Mouse (Mus musculus) midbrain, embryonic 14.5 days (tissue): ENCODE measurements around the gene Mnd1. TPM values are rescaled to one million over a fixed set of nuclear protein-coding genes. Genes with fewer than 3 reads are reported as not detected.

Experiments used
- ATAC-seq: fragments of 200-750 bp; cut with Nextera tagmentation; 2 replicates; pipeline ENCODE4 v1.8.0; 2017; ENCODE audit warnings: moderate number of reproducible peaks, moderate library complexity; ENCODE audit not compliant: low FRiP score, low TSS enrichment
- DNase-seq: peaks from one replicate; pipeline ENCODE4 v3.0.0-alpha.2; 2015
- H3K27ac ChIP-seq: fragments of 300-500 bp; sonication (generic); replicated peaks from 2 replicates; pipeline ENCODE4 v1.5.1; 2014; ENCODE audit warnings: mild to moderate bottlenecking, low read depth, low read length, moderate library complexity
- H3K27me3 ChIP-seq: fragments of 300-500 bp; sonication (generic); 2 replicates; pipeline ENCODE4 v1.6.1; 2014; ENCODE audit warnings: low read length, control low read depth, mixed read lengths; ENCODE audit not compliant: control insufficient read depth, insufficient read depth
- H3K36me3 ChIP-seq: fragments of 300-500 bp; sonication (generic); 2 replicates; pipeline ENCODE4 v1.6.1; 2014; ENCODE audit warnings: low read length, control low read depth; ENCODE audit not compliant: control insufficient read depth, insufficient read depth
- H3K4me1 ChIP-seq: fragments of 300-500 bp; sonication (generic); 2 replicates; pipeline ENCODE4 v1.6.1; 2014; ENCODE audit warnings: mild to moderate bottlenecking, antibody characterized with exemption, low read length, control low read depth; ENCODE audit not compliant: control insufficient read depth, insufficient read depth
- H3K4me2 ChIP-seq: fragments of 300-500 bp; sonication (generic); 2 replicates; pipeline ENCODE4 v1.6.1; 2014; ENCODE audit warnings: mild to moderate bottlenecking, low read length, moderate library complexity
- H3K4me3 ChIP-seq: fragments of 300-500 bp; sonication (generic); replicated peaks from 2 replicates; pipeline ENCODE4 v1.5.1; 2014; ENCODE audit warnings: low read depth, low read length
- H3K9ac ChIP-seq: fragments of 300-500 bp; sonication (generic); replicated peaks from 2 replicates; pipeline ENCODE4 v1.6.1; 2014; ENCODE audit warnings: mild to moderate bottlenecking, low read length, moderate library complexity
- H3K9me3 ChIP-seq: fragments of 300-500 bp; sonication (generic); 2 replicates; pipeline ENCODE4 v1.6.1; 2016; ENCODE audit warnings: low read length, control low read depth, mixed read lengths; ENCODE audit not compliant: control insufficient read depth
- WGBS: fragments of 180-500 bp; shearing (Covaris S2); extraction: QIAGEN DNeasy Blood & Tissue Kit; methylation state at CpG from one replicate; pipeline ENCODE4 v1.1.7; 2014; 5-methylcytosine and 5-hydroxymethylcytosine counted together
- polyA plus RNA-seq: library from polyadenylated mRNA; unstranded; fragments of >200 nt; fragmentation: Nextera tagmentation; extraction: Ambion mirVana; gene quantifications from 2 replicates; pipeline ENCODE4 v1.2.1, GENCODE M21; 2014

The Mnd1 gene
- polyA plus RNA-seq, 1 experiment from 2014 or later, result 1.2 TPM

DNA sequence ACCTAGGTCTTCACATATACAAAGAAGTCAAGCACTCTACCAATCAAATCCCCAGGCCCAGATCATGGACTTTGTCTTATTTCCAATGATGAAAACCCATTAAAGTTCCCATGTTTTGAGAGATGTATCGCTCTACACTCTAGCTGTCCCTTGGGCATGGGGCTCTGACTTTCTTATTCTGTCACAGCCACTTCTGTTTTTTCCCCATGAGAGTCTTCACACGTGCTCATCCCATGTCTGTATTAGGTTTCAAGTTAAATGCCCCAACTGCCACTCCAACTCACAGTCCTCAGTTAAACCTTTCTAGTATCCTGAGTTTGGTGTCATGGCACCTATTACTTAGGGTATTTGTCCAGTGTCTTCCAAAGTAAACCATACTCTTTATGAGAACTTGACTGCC lies 80.8 kb downstream of the Mnd1 start:
- Histone ChIP-seq H3K9me3 (no peaks in the 10 kb centered on the region), H3K4me3 (no peak overlapping the region), H3K27ac (no peak overlapping the region), H3K9ac (no peak overlapping the region), H3K36me3 (no peaks in the 10 kb centered on the region), H3K27me3 (no peaks in the 10 kb centered on the region), H3K4me1 (no peaks in the 10 kb centered on the region), H3K4me2 (no peak overlapping the region)
- ATAC-seq (no peak), DNase-seq (no peak)
- 82% methylated on average over 2 of the region's 2 CpGs for WGBS

DNA sequence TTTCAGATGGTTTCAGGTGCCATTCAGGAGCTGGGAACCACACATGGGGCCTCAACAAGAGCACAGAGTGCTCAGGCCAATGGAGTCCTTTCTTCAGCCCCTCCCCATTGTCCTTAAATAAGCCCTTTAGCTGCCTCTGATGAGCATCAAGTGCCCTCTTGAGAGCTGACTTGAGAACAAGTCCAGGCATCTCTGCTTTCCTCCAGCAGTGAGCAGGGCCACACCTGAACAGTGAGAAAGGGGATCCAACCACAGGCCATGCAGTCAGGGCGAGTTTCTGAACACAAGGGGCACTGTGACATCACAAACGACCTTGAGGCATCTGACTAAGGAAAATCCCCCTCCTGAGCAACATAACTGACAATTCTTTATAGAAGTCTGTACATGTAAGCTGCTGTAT lies 83.9 kb downstream of the Mnd1 start:
- Histone ChIP-seq H3K9me3 (no peaks in the 10 kb centered on the region), H3K4me2 (no peak overlapping the region), H3K27ac (no peak overlapping the region), H3K4me3 (no peak overlapping the region), H3K4me1 (no peaks in the 10 kb centered on the region), H3K9ac (no peak overlapping the region), H3K36me3 (no peaks in the 10 kb centered on the region), H3K27me3 (no peaks in the 10 kb centered on the region)
- no peak for DNase-seq
- WGBS, result 21% methylated on average over 2 of the region's 2 CpGs
- no peak for ATAC-seq

DNA sequence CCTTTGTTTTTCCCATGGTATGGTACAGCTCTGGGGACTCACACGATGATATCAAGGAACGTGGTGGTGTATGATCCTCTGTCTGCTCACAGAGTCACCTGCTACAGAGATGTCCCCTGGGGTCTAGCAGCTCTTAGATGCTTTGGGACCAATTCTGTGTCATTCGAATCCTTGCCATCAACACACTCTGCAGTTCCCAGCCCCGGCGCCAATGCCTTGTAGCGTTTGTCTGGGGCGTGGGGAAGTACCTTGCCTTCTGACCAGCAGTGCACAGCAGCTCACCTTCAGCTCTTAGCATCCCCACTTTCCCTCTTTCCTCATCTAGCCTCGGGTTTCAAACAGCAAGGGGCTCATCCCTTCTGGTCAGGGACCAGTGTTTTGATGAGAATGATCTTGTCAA lies 84.8 kb downstream of the Mnd1 start:
- Histone ChIP-seq H3K36me3 (no peaks in the 10 kb centered on the region), H3K9me3 (no peaks in the 10 kb centered on the region), H3K4me3 (no peak overlapping the region), H3K27me3 (no peaks in the 10 kb centered on the region), H3K4me1 (no peaks in the 10 kb centered on the region), H3K4me2 (no peak overlapping the region), H3K27ac (no peak overlapping the region), H3K9ac (no peak overlapping the region)
- no peak for DNase-seq
- ATAC-seq, result no peak
- WGBS, result 89% methylated on average over 8 of the region's 8 CpGs

DNA sequence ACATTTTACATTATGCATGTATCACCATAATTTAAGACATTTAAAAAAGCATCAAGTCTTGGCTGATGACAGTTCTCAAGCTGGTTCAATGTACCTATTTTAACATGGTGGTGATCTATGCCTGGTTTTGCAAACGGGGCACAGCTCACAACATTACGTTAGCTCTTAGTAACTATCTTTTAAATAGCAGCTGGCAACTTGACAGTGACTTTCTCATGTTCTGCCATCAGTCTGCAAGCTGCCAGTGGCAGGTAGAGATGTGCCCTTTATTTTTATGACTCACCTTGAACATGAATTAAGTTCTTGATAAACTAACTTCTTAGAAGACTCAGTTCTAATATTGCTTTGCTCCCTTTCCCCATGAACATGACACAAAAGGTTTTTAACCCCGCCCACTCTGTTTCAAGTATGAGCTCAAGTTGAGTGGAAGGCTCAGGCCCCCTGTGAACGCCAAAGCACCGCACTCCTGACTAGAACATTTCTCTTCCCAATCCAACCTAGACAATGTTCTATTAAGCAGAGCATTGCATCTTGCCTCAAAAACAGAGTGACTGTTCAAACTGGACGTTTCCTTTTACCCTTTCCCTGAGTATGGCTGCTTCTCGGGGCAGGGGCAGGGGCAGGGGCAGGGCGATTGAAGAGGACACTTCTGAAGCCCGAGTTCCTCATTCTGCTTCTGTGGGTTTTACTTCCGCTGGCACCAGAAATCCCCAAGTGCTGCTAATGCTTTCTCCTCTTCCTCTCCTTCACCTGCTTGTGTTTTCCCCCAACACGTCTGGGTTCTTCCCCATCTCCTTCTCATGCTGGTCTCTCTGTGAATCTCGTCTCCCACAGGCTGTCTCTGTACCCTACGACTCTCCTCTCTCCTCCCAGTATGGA lies 86.5 kb downstream of the Mnd1 start:
- 89% methylated on average over 13 of the region's 13 CpGs for WGBS
- no peak overlapping the region for H3K4me3 ChIP-seq
- no peak overlapping the region for H3K4me2 ChIP-seq
- no peak overlapping the region for H3K9ac ChIP-seq
- H3K27ac ChIP-seq, result no peak overlapping the region
- H3K27me3 ChIP-seq, result no peaks in the 10 kb centered on the region
- no peak for DNase-seq
- no peak for ATAC-seq
- H3K9me3 ChIP-seq, result no peaks in the 10 kb centered on the region
- H3K4me1 ChIP-seq, result no peaks in the 10 kb centered on the region
- no peaks in the 10 kb centered on the region for H3K36me3 ChIP-seq

DNA sequence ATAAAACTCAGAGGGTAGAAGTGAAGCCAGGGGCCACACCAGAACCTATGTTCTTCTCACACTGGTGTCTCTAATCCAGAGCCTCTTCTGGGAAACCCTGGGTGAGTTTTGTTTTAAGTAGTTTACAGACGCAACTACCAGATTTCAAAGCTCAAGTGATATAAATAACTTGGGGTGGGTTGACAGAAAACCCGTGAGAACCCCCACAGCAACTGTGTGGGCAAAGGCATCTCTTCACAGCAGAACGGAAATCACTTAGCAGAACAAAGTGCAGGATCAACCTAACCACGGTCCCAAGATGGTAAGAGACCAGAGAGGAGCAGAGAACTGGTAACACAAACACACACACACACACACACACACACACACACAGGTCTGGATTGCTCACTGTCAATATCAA lies 89.8 kb downstream of the Mnd1 start:
- ATAC-seq (no peak), DNase-seq (no peak)
- H3K9me3 ChIP-seq, result no peaks in the 10 kb centered on the region
- no peaks in the 10 kb centered on the region for H3K36me3 ChIP-seq
- H3K27ac ChIP-seq, result no peak overlapping the region
- no peaks in the 10 kb centered on the region for H3K4me1 ChIP-seq
- no peak overlapping the region for H3K9ac ChIP-seq
- no peaks in the 10 kb centered on the region for H3K27me3 ChIP-seq
- H3K4me3 ChIP-seq, result no peak overlapping the region
- no peak overlapping the region for H3K4me2 ChIP-seq
- WGBS, result 91% methylated on average over 4 of the region's 4 CpGs

DNA sequence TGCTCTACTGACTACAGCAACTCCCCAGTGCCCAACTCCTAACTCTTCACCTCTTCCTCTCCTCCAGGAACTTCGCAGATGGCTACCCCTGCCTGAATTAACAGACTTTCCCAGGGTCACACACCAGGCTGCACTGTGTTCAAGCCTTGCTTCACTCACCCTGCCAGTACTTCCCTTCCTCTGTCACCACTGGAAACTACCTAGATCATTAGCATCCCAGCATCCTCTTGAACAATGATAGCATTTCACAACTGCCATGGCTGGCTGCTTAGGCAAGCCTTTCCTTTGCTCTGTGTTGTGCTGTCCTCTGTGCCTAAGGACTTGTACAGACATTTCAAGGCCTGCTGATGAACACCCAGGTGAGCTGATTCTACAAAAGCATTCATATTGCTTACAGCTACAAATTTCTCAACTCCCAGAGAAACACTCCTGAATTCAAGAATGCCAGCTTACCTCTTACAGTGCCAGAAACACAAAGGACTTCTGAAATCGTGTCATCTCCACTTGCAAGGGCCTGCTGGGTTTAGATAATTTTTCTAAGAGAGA lies 92.1 kb downstream of the Mnd1 start:
- DNase-seq (no peak), ATAC-seq (no peak)
- Histone ChIP-seq H3K9me3 (no peaks in the 10 kb centered on the region), H3K4me3 (no peak overlapping the region), H3K4me1 (no peaks in the 10 kb centered on the region), H3K36me3 (no peaks in the 10 kb centered on the region), H3K27ac (no peak overlapping the region), H3K27me3 (no peaks in the 10 kb centered on the region), H3K9ac (no peak overlapping the region), H3K4me2 (no peak overlapping the region)
- 92% methylated on average over 2 of the region's 2 CpGs for WGBS

DNA sequence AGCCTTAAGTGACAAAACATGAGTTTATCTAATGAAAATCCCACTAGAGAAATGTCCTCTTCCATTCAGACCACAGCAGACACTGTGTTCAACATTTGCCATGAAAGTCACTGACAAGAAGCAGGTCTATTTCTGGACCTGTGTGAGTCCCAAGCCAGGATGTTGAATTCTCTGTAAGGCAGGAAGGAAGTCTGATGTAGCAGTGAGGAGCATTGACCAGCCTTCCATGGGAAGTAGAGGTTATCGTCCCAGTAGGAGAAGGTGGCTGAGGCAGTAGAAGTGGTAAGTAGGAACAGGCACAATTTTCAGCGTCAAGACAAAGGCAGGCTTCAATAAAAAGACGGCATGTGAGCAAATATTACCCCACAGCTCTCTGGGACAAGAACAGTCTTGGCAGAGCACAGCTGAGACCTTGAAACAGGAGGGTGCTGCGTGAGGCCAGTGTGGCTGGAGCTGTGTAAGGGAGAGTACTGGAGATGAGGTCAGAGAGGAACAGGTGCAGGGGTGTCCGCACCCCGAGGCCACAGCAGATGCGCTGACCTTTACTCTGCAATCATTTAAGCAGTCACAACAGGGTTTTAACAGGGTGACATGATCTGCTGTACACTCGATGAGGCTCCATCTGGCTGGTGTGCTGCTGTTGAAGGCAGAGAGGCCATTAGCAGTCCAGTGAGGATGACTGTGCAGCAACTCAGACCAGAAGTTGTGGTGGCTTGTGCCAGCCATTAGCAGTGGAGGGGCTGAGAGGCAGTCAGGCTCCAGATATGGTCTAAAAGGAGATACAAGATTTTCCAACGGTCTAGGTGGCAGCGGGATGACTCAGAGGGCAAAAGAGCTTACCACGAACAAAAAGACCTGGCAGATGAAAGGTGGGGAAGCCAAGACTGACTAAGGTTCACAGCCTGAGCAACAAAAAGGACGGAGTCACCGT lies 93.8 kb downstream of the Mnd1 start:
- Histone ChIP-seq H3K27ac (no peak overlapping the region), H3K4me3 (no peak overlapping the region), H3K4me1 (no peaks in the 10 kb centered on the region), H3K9ac (no peak overlapping the region), H3K4me2 (no peak overlapping the region), H3K9me3 (no peaks in the 10 kb centered on the region), H3K27me3 (no peaks in the 10 kb centered on the region), H3K36me3 (no peaks in the 10 kb centered on the region)
- ATAC-seq, result no peak
- WGBS, result 82% methylated on average over 13 of the region's 13 CpGs
- no peak for DNase-seq

DNA sequence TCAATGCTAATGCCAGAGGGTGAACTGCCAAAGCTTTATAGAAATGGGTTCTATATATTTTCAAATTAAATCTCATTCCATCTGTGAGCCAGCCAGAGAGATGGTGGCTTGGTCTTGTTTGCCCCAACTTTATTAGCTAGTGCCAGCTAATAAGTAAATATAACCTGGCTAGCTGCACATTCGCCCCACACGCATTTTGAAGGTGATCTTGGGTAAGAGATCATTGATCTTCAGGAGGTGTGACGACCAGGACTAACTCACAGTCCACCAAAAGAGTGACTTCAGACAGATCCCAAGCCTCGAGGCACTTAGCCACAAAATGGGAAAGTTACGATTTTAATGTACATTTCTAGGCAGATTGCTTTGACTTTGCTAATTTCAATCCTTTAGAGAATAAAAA lies 94.6 kb downstream of the Mnd1 start:
- Histone ChIP-seq H3K27me3 (no peaks in the 10 kb centered on the region), H3K9ac (no peak overlapping the region), H3K9me3 (no peaks in the 10 kb centered on the region), H3K4me3 (no peak overlapping the region), H3K36me3 (no peaks in the 10 kb centered on the region), H3K27ac (no peak overlapping the region), H3K4me1 (no peaks in the 10 kb centered on the region), H3K4me2 (no peak overlapping the region)
- DNase-seq, result no peak
- ATAC-seq, result no peak
- 91% methylated on average over 5 of the region's 5 CpGs for WGBS
